Mouse (Mus musculus) kidney, postnatal 0 days (tissue): ENCODE measurements around the gene Hadhb. TPM values are rescaled to one million over a fixed set of nuclear protein-coding genes. Genes with fewer than 3 reads are reported as not detected.
A peak's percentile ranks its signal among the peaks of the same experiment; 100 is the strongest.

Experiments used
- ATAC-seq: fragments of 200-750 bp; cut with Nextera tagmentation; replicated peaks from 2 replicates; pipeline ENCODE4 v1.8.0; 2017; ENCODE audit warnings: low read depth, moderate number of reproducible peaks, moderate TSS enrichment, moderate library complexity; ENCODE audit not compliant: low FRiP score
- DNase-seq: peaks from one replicate; pipeline ENCODE4 v3.0.0-alpha.2; 2016; ENCODE audit warnings: low spot score
- H3K27ac ChIP-seq: fragments of 300-500 bp; sonication (generic); 2 replicates; pipeline ENCODE4 v1.5.1; 2014; ENCODE audit warnings: mild to moderate bottlenecking
- H3K27me3 ChIP-seq: fragments of 300-500 bp; sonication (generic); 2 replicates; pipeline ENCODE4 v1.6.1; 2014; ENCODE audit warnings: low read length, mixed read lengths; ENCODE audit not compliant: insufficient read depth
- H3K36me3 ChIP-seq: fragments of 300-500 bp; sonication (generic); 2 replicates; pipeline ENCODE4 v1.6.1; 2014; ENCODE audit warnings: low read length, mixed read lengths; ENCODE audit not compliant: insufficient read depth
- H3K4me1 ChIP-seq: fragments of 300-500 bp; sonication (generic); replicated peaks from 2 replicates; pipeline ENCODE4 v1.6.1; 2014; ENCODE audit warnings: antibody characterized with exemption, low read length, mixed read lengths; ENCODE audit not compliant: insufficient read depth
- H3K4me2 ChIP-seq: fragments of 300-500 bp; sonication (generic); 2 replicates; pipeline ENCODE4 v1.6.1; 2014; ENCODE audit warnings: mild to moderate bottlenecking, low read length, moderate library complexity, mixed read lengths
- H3K4me3 ChIP-seq: fragments of 300-500 bp; sonication (generic); replicated peaks from 2 replicates; pipeline ENCODE4 v1.5.1; 2014; ENCODE audit warnings: low read depth, low read length
- H3K9ac ChIP-seq: fragments of 300-500 bp; sonication (generic); 2 replicates; pipeline ENCODE4 v1.6.1; 2014; ENCODE audit warnings: low read depth, low read length
- H3K9me3 ChIP-seq: fragments of 300-500 bp; sonication (generic); replicated peaks from 2 replicates; pipeline ENCODE4 v1.6.1; 2016; ENCODE audit warnings: low read length, inconsistent platforms, mixed read lengths
- CTCF ChIP-seq: IDR thresholded peaks from 2 replicates; pipeline ENCODE4 v1.5.1; 2016; ENCODE audit warnings: antibody characterized with exemption, low read depth, mild to moderate bottlenecking, moderate library complexity
- WGBS: fragments of 180-500 bp; shearing (Covaris S2); extraction: QIAGEN DNeasy Blood & Tissue Kit; methylation state at CpG from one replicate; pipeline ENCODE4 v1.1.7; 2014; 5-methylcytosine and 5-hydroxymethylcytosine counted together
- polyA plus RNA-seq: library from polyadenylated mRNA; unstranded; fragments of >200 nt; fragmentation: Nextera tagmentation; extraction: Ambion mirVana; gene quantifications from 2 replicates; pipeline ENCODE4 v1.2.1, GENCODE M21; 2015

Hadhb gene
- polyA plus RNA-seq, 1 experiment from 2014 or later, result 215 TPM

DNA sequence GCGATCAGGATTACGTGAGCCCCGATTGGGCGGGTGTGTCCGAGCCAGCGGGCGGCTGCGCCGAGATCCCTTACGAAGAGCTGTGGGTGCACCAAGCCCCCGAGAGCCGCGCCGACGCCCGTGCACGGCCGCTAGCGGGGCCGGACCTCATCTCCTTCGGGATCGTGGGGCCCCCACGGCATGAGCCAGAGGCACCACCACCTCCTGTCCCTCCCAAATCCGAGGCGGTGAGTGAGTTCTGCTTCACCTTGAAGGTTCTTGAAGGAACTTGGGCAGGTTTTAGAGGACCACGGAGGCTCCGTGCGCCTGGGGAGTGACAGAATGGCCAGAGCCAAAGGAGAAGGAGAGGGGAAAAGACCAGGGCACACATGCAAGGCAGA is 40.3 kb upstream of the Hadhb start:
- peaks cover 7% of the 10 kb centered on the region; the same call in 1 of the 2 replicates for H3K27me3 ChIP-seq
- no peak for TF ChIP-seq CTCF
- peak overlapping the region; percentile 55 for H3K4me3 ChIP-seq
- peaks cover 10% of the 10 kb centered on the region; the same call in 1 of the 2 replicates for H3K36me3 ChIP-seq
- H3K9me3 ChIP-seq, result no peaks in the 10 kb centered on the region
- H3K27ac ChIP-seq, result no peak overlapping the region
- peaks cover 14% of the 10 kb centered on the region for H3K4me1 ChIP-seq
- WGBS, result under 1% methylated on average over 28 of the region's 28 CpGs
- H3K4me2 ChIP-seq, result peak overlapping the region; percentile 92
- ATAC-seq (no peak), DNase-seq (no peak)
- peak overlapping the region; percentile 50 for H3K9ac ChIP-seq

DNA sequence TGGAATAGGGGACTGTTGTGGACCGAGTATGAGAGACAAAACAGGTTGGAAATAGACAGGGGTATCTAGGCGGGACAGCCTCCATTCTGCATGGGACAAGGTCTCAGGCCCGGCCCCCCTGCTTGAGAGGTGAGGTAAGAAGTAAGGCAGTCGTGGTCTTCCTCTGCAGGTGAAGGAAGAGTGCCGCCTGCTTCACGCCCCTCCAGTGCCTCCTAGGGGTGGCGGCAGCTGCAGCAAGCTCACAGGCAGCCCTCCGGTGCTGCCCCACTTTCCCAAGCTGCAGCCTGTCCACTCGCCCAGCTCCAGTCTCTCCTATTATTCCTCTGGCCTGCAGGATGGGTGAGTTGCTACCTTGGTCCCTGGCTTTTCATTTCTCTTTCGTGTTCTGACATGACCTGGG is 39.3 kb upstream of the Hadhb start:
- Histone ChIP-seq H3K4me2 (no peak overlapping the region), H3K27ac (no peak overlapping the region), H3K9ac (no peak overlapping the region), H3K36me3 (peaks cover 12% of the 10 kb centered on the region; the same call in 1 of the 2 replicates), H3K4me1 (peaks cover 12% of the 10 kb centered on the region), H3K27me3 (peaks cover 7% of the 10 kb centered on the region; the same call in 1 of the 2 replicates), H3K9me3 (no peaks in the 10 kb centered on the region), H3K4me3 (no peak overlapping the region)
- no peak for DNase-seq
- peak; percentile 45 for TF ChIP-seq CTCF
- 34% methylated on average over 10 of the region's 10 CpGs for WGBS
- no peak for ATAC-seq

DNA sequence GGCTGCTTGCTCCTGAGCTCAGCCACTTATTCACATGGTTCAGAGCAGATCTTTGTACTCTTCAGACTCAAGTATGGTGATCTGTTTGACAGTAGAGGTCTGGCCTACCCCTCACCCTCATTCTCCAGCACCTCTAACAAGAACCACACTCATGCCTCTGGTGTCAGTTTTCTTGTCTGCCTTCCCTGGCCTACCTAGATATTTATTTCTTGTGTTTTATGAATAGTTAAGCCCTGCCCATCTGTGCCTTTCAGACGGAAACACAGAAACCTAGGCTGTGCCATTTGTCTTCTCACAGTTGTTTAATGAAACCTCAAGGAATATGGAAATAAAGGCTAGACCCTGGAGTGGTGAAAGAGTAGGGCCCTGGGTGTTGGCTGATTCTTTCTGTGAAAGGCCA is 37.0 kb upstream of the Hadhb start:
- H3K27ac ChIP-seq, result no peak overlapping the region
- ATAC-seq (no peak), DNase-seq (no peak)
- H3K9me3 ChIP-seq, result no peaks in the 10 kb centered on the region
- no peak overlapping the region for H3K9ac ChIP-seq
- H3K27me3 ChIP-seq, result peaks cover 7% of the 10 kb centered on the region; the same call in 1 of the 2 replicates
- TF ChIP-seq CTCF, result no peak
- no peak overlapping the region for H3K4me2 ChIP-seq
- H3K4me1 ChIP-seq, result peaks cover 3% of the 10 kb centered on the region; the same call in 1 of the 2 replicates
- H3K4me3 ChIP-seq, result no peak overlapping the region
- H3K36me3 ChIP-seq, result peaks cover 34% of the 10 kb centered on the region
- WGBS, result 76% methylated on average over 1 of the region's 1 CpGs

DNA sequence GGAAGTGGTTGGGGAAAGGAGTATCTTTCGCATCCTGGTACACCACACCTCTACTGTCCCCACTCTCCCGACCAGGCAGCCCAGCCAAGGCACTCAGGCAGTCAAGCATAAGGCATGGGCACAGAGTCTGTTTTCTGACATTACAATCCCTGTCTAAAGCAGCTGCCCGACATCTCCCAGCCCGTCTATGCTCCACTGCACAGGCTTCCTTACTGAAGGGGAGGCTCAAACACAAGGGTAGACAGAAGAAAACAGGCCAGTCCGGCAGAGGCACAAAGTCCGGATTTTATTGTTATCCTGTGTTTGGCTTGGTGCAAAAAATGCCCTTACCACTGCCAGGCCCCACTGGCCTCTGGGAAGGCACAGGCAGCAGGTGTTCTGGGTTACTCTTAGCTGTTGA is 35.9 kb upstream of the Hadhb start:
- no peaks in the 10 kb centered on the region; the same call in 1 of the 2 replicates for H3K4me1 ChIP-seq
- no peak overlapping the region for H3K4me2 ChIP-seq
- DNase-seq (peak; percentile 52), ATAC-seq (peak; percentile 55)
- H3K9ac ChIP-seq, result no peak overlapping the region
- no peak for TF ChIP-seq CTCF
- peaks cover 44% of the 10 kb centered on the region for H3K36me3 ChIP-seq
- 49% methylated on average over 6 of the region's 6 CpGs for WGBS
- no peaks in the 10 kb centered on the region for H3K9me3 ChIP-seq
- peak overlapping the region; percentile 13 for H3K27ac ChIP-seq
- H3K27me3 ChIP-seq, result peaks cover 7% of the 10 kb centered on the region; the same call in 1 of the 2 replicates
- H3K4me3 ChIP-seq, result no peak overlapping the region

DNA sequence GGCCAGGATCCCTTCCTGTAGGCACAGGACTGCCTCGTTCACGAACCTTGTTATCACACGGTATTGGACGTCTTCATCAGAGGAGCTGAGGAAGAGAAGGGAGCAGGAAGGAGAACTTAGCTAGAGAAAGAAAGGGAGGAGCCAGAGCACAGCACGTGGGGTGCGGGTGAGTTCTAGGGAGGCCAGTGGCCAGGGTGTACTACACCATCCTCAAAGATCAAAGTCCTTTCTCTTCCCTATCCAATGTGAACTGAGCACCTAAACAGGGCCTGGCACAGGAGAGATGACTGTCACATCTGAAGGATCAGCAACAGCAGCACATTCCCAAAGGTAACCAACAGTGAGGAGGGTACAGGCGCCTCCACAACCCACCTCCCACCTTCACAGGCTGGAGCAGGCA is 34.9 kb upstream of the Hadhb start:
- DNase-seq (no peak), ATAC-seq (peak; percentile 52; the same call in 1 of the 2 replicates)
- no peak for TF ChIP-seq CTCF
- Histone ChIP-seq H3K9ac (no peak overlapping the region), H3K4me3 (no peak overlapping the region), H3K36me3 (peaks cover 52% of the 10 kb centered on the region), H3K27me3 (no peaks in the 10 kb centered on the region), H3K9me3 (no peaks in the 10 kb centered on the region), H3K27ac (no peak overlapping the region), H3K4me2 (no peak overlapping the region), H3K4me1 (no peaks in the 10 kb centered on the region)
- WGBS, result 80% methylated on average over 7 of the region's 7 CpGs

DNA sequence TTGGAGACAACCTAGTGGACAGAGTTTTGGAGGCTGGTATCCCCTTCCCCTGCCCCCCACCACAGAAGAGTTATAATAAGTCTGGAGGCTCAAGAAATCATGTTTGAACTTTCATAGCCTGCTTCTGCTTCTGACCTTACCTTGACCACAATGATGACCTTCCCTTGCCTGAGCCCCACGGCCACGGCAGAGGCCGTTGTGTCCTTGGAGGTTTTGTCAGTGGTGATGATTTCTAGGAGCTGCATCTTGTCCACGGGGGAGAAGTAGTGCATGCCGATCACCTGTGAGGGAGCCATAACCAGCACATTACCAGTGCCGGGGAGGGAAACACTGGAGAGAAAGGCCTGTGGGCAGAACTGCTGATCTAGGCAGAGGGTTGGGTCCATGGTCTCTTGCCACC is 32.6 kb upstream of the Hadhb start:
- 84% methylated on average over 6 of the region's 6 CpGs for WGBS
- no peak overlapping the region for H3K9ac ChIP-seq
- no peaks in the 10 kb centered on the region for H3K27me3 ChIP-seq
- no peak overlapping the region for H3K4me2 ChIP-seq
- DNase-seq (no peak), ATAC-seq (no peak)
- no peaks in the 10 kb centered on the region for H3K9me3 ChIP-seq
- TF ChIP-seq CTCF, result no peak
- peaks cover 67% of the 10 kb centered on the region for H3K36me3 ChIP-seq
- H3K4me3 ChIP-seq, result no peak overlapping the region
- H3K27ac ChIP-seq, result no peak overlapping the region
- no peaks in the 10 kb centered on the region for H3K4me1 ChIP-seq

DNA sequence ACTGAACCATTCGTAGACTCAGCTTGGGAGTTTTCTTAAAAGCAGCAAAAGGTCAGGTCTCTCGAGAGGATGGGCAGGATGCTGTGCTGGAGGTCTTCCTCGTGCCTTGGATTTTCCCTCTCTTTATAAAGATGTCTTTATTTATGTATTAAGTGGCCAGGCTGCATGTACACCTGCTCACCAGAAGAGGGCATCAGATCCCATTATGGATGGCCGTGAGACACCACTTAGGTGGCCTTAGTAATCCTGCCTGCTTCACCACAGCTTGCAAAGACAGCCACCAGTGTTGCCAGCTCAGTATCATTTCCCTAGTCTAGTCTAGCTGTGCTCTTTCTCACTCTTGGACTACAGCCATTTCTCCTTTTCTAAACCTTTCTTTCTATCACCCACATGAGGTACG is 29.5 kb upstream of the Hadhb start:
- H3K4me2 ChIP-seq, result no peak overlapping the region
- WGBS, result 44% methylated on average over 5 of the region's 5 CpGs
- no peak overlapping the region for H3K4me3 ChIP-seq
- DNase-seq (peak; percentile 63), ATAC-seq (no peak; the same call in 1 of the 2 replicates)
- H3K27me3 ChIP-seq, result no peaks in the 10 kb centered on the region
- peaks cover 74% of the 10 kb centered on the region for H3K36me3 ChIP-seq
- no peaks in the 10 kb centered on the region for H3K4me1 ChIP-seq
- H3K9me3 ChIP-seq, result no peaks in the 10 kb centered on the region
- peak; percentile 84 for TF ChIP-seq CTCF
- H3K9ac ChIP-seq, result no peak overlapping the region
- no peak overlapping the region for H3K27ac ChIP-seq
